Mouse (Mus musculus) forebrain, embryonic 15.5 days (tissue): Measurements from ENCODE around the gene Ptprq. TPM values are rescaled to one million over a fixed set of nuclear protein-coding genes. Genes with fewer than 3 reads are reported as not detected.

ENCODE experiments used
- ATAC-seq: fragments of 200-750 bp; cut with Nextera tagmentation; replicated peaks from 2 replicates; pipeline ENCODE4 v1.8.0; 2017; ENCODE audit warnings: mild to moderate bottlenecking, moderate TSS enrichment, moderate library complexity
- H3K27ac ChIP-seq: fragments of 300-500 bp; sonication (generic); replicated peaks from 2 replicates; pipeline ENCODE4 v1.5.1; 2015; ENCODE audit warnings: mild to moderate bottlenecking, inconsistent platforms
- H3K27me3 ChIP-seq: fragments of 300-500 bp; sonication (generic); 2 replicates; pipeline ENCODE4 v1.6.1; 2015; ENCODE audit warnings: inconsistent platforms
- H3K36me3 ChIP-seq: fragments of 300-500 bp; sonication (generic); 2 replicates; pipeline ENCODE4 v1.6.1; 2015; ENCODE audit warnings: mild to moderate bottlenecking, inconsistent platforms
- H3K4me1 ChIP-seq: fragments of 300-500 bp; sonication (generic); 2 replicates; pipeline ENCODE4 v1.6.1; 2015; ENCODE audit warnings: inconsistent platforms
- H3K4me2 ChIP-seq: fragments of 300-500 bp; sonication (generic); replicated peaks from 2 replicates; pipeline ENCODE4 v1.6.1; 2015; ENCODE audit warnings: mild to moderate bottlenecking, inconsistent platforms
- H3K4me3 ChIP-seq: fragments of 300-500 bp; sonication (generic); 2 replicates; pipeline ENCODE4 v1.5.1; 2015; ENCODE audit warnings: mild to moderate bottlenecking, inconsistent platforms
- H3K9ac ChIP-seq: fragments of 300-500 bp; sonication (generic); replicated peaks from 2 replicates; pipeline ENCODE4 v1.6.1; 2015; ENCODE audit warnings: mild to moderate bottlenecking, inconsistent platforms
- H3K9me3 ChIP-seq: fragments of 300-500 bp; sonication (generic); 2 replicates; pipeline ENCODE4 v1.6.1; 2016; ENCODE audit warnings: inconsistent platforms
- WGBS: fragments of 180-500 bp; shearing (Covaris S2); methylation state at CpG from one replicate; pipeline ENCODE4 v1.1.7; 2015; ENCODE audit warnings: mixed read lengths; 5-methylcytosine and 5-hydroxymethylcytosine counted together
- polyA plus RNA-seq: library from polyadenylated mRNA; unstranded; fragments of >200 nt; fragmentation: Nextera tagmentation; extraction: Ambion mirVana; gene quantifications from 2 replicates; pipeline ENCODE4 v1.2.1, GENCODE M21; 2015

Gene Ptprq
- polyA plus RNA-seq, 1 experiment from 2014 or later: 0.11 TPM

- Histone ChIP-seq H3K4me2 (no peak overlapping the region), H3K27me3 (no peaks in the 10 kb centered on the region), H3K4me1 (no peaks in the 10 kb centered on the region), H3K27ac (no peak overlapping the region), H3K4me3 (no peak overlapping the region), H3K36me3 (no peaks in the 10 kb centered on the region), H3K9ac (no peak overlapping the region), H3K9me3 (no peaks in the 10 kb centered on the region)
- ATAC-seq: no peak
- WGBS: 77% methylated on average over 2 of the region's 2 CpGs
Observed at GRCm38 (mm10) chr10:107615460-107615859, 104.4 kb downstream of the Ptprq start.

GRCm38 (mm10) chr10:107601371-107601770 lies 118.5 kb downstream of the Ptprq start:
- Histone ChIP-seq H3K4me3 (no peak overlapping the region), H3K4me1 (no peaks in the 10 kb centered on the region), H3K27ac (no peak overlapping the region), H3K36me3 (no peaks in the 10 kb centered on the region), H3K27me3 (no peaks in the 10 kb centered on the region), H3K9ac (no peak overlapping the region), H3K4me2 (no peak overlapping the region), H3K9me3 (no peaks in the 10 kb centered on the region)
- WGBS: 82% methylated on average over 6 of the region's 6 CpGs
- no peak for ATAC-seq

- 84% methylated on average over 5 of the region's 5 CpGs for WGBS
- no peak overlapping the region for H3K9ac ChIP-seq
- ATAC-seq: no peak
Observed at GRCm38 (mm10) chr10:107583360-107583759, 136.5 kb downstream of the Ptprq start.

GRCm38 (mm10) chr10:107569044-107569443 lies 150.8 kb downstream of the Ptprq start:
- H3K4me1 ChIP-seq: no peaks in the 10 kb centered on the region
- no peak for ATAC-seq
- no peak overlapping the region for H3K4me2 ChIP-seq
- no peak overlapping the region for H3K9ac ChIP-seq
- 53% methylated on average over 3 of the region's 3 CpGs for WGBS
- H3K9me3 ChIP-seq: no peaks in the 10 kb centered on the region
- H3K27ac ChIP-seq: no peak overlapping the region
- no peaks in the 10 kb centered on the region for H3K27me3 ChIP-seq
- no peaks in the 10 kb centered on the region for H3K36me3 ChIP-seq
- no peak overlapping the region for H3K4me3 ChIP-seq

More at GRCm38 (mm10) chr10:107583360-107583759, 136.5 kb downstream of the Ptprq start:
- Histone ChIP-seq H3K4me1 (no peaks in the 10 kb centered on the region), H3K36me3 (no peaks in the 10 kb centered on the region), H3K4me3 (no peak overlapping the region), H3K4me2 (no peak overlapping the region), H3K27ac (no peak overlapping the region), H3K9me3 (no peaks in the 10 kb centered on the region), H3K27me3 (no peaks in the 10 kb centered on the region)

GRCm38 (mm10) chr10:107568261-107568660 lies 151.6 kb downstream of the Ptprq start:
- Histone ChIP-seq H3K4me3 (no peak overlapping the region), H3K27ac (no peak overlapping the region), H3K9ac (no peak overlapping the region), H3K4me2 (no peak overlapping the region), H3K9me3 (no peaks in the 10 kb centered on the region), H3K4me1 (no peaks in the 10 kb centered on the region), H3K36me3 (no peaks in the 10 kb centered on the region), H3K27me3 (no peaks in the 10 kb centered on the region)
- WGBS: 89% methylated on average over 4 of the region's 4 CpGs
- ATAC-seq: no peak

GRCm38 (mm10) chr10:107562875-107563274 lies 157.0 kb downstream of the Ptprq start:
- no peaks in the 10 kb centered on the region for H3K4me1 ChIP-seq
- no peak overlapping the region for H3K4me2 ChIP-seq
- no peak overlapping the region for H3K4me3 ChIP-seq
- no peak overlapping the region for H3K27ac ChIP-seq
- 38% methylated on average over 13 of the region's 13 CpGs for WGBS
- no peaks in the 10 kb centered on the region for H3K36me3 ChIP-seq
- H3K9me3 ChIP-seq: no peaks in the 10 kb centered on the region
- no peaks in the 10 kb centered on the region for H3K27me3 ChIP-seq
- no peak for ATAC-seq
- no peak overlapping the region for H3K9ac ChIP-seq

GRCm38 (mm10) chr10:107560881-107561280 lies 159.0 kb downstream of the Ptprq start:
- no peak overlapping the region for H3K27ac ChIP-seq
- no peak overlapping the region for H3K9ac ChIP-seq
- no peak overlapping the region for H3K4me3 ChIP-seq
- H3K4me2 ChIP-seq: no peak overlapping the region
- no peak for ATAC-seq
- H3K4me1 ChIP-seq: no peaks in the 10 kb centered on the region
- H3K9me3 ChIP-seq: no peaks in the 10 kb centered on the region
- H3K36me3 ChIP-seq: no peaks in the 10 kb centered on the region
- H3K27me3 ChIP-seq: no peaks in the 10 kb centered on the region

- H3K27me3 ChIP-seq: no peaks in the 10 kb centered on the region
- H3K4me3 ChIP-seq: no peak overlapping the region
- no peak for ATAC-seq
- WGBS: 55% methylated on average over 1 of the region's 1 CpGs
- H3K4me2 ChIP-seq: no peak overlapping the region
- H3K27ac ChIP-seq: no peak overlapping the region
- no peaks in the 10 kb centered on the region for H3K4me1 ChIP-seq
- no peaks in the 10 kb centered on the region for H3K9me3 ChIP-seq
- no peaks in the 10 kb centered on the region for H3K36me3 ChIP-seq
- H3K9ac ChIP-seq: no peak overlapping the region
Observed at GRCm38 (mm10) chr10:107543026-107543425, 176.8 kb downstream of the Ptprq start.

- H3K4me1 ChIP-seq: no peaks in the 10 kb centered on the region
- no peak for ATAC-seq
- WGBS: 86% methylated on average over 1 of the region's 1 CpGs
Observed at GRCm38 (mm10) chr10:107528758-107529157, 191.1 kb downstream of the Ptprq start.

GRCm38 (mm10) chr10:107519216-107519615 lies 200.6 kb downstream of the Ptprq start:
- H3K36me3 ChIP-seq: no peaks in the 10 kb centered on the region
- H3K9ac ChIP-seq: no peak overlapping the region
- H3K27me3 ChIP-seq: no peaks in the 10 kb centered on the region
- no peak overlapping the region for H3K4me2 ChIP-seq
- 79% methylated on average over 5 of the region's 5 CpGs for WGBS
- H3K9me3 ChIP-seq: no peaks in the 10 kb centered on the region
- H3K4me1 ChIP-seq: no peaks in the 10 kb centered on the region
- no peak overlapping the region for H3K27ac ChIP-seq
- no peak for ATAC-seq
- H3K4me3 ChIP-seq: no peak overlapping the region

More at GRCm38 (mm10) chr10:107528758-107529157, 191.1 kb downstream of the Ptprq start:
- Histone ChIP-seq H3K27me3 (no peaks in the 10 kb centered on the region), H3K9ac (no peak overlapping the region), H3K4me2 (no peak overlapping the region), H3K27ac (no peak overlapping the region), H3K36me3 (no peaks in the 10 kb centered on the region), H3K4me3 (no peak overlapping the region), H3K9me3 (no peaks in the 10 kb centered on the region)

GRCm38 (mm10) chr10:107516641-107517040 lies 203.2 kb downstream of the Ptprq start:
- no peak for ATAC-seq
- Histone ChIP-seq H3K36me3 (no peaks in the 10 kb centered on the region), H3K4me3 (no peak overlapping the region), H3K4me2 (no peak overlapping the region), H3K27ac (no peak overlapping the region), H3K9ac (no peak overlapping the region), H3K9me3 (no peaks in the 10 kb centered on the region), H3K27me3 (no peaks in the 10 kb centered on the region), H3K4me1 (no peaks in the 10 kb centered on the region)
- 86% methylated on average over 7 of the region's 7 CpGs for WGBS

GRCm38 (mm10) chr10:107514735-107515134 lies 205.1 kb downstream of the Ptprq start:
- Histone ChIP-seq H3K27me3 (no peaks in the 10 kb centered on the region), H3K9ac (no peak overlapping the region), H3K4me1 (no peaks in the 10 kb centered on the region), H3K4me2 (no peak overlapping the region), H3K36me3 (no peaks in the 10 kb centered on the region), H3K27ac (no peak overlapping the region), H3K4me3 (no peak overlapping the region), H3K9me3 (no peaks in the 10 kb centered on the region)
- no peak for ATAC-seq
- WGBS: 68% methylated on average over 7 of the region's 7 CpGs

GRCm38 (mm10) chr10:107506397-107506796 lies 213.5 kb downstream of the Ptprq start:
- Histone ChIP-seq H3K4me1 (no peaks in the 10 kb centered on the region), H3K27ac (no peak overlapping the region), H3K36me3 (no peaks in the 10 kb centered on the region), H3K4me2 (no peak overlapping the region), H3K4me3 (no peak overlapping the region), H3K9ac (no peak overlapping the region), H3K9me3 (no peaks in the 10 kb centered on the region), H3K27me3 (no peaks in the 10 kb centered on the region)
- 95% methylated on average over 2 of the region's 2 CpGs for WGBS
- no peak for ATAC-seq
